Mouse (Mus musculus): ENCODE results near the gene Anapc2.

DNA sequence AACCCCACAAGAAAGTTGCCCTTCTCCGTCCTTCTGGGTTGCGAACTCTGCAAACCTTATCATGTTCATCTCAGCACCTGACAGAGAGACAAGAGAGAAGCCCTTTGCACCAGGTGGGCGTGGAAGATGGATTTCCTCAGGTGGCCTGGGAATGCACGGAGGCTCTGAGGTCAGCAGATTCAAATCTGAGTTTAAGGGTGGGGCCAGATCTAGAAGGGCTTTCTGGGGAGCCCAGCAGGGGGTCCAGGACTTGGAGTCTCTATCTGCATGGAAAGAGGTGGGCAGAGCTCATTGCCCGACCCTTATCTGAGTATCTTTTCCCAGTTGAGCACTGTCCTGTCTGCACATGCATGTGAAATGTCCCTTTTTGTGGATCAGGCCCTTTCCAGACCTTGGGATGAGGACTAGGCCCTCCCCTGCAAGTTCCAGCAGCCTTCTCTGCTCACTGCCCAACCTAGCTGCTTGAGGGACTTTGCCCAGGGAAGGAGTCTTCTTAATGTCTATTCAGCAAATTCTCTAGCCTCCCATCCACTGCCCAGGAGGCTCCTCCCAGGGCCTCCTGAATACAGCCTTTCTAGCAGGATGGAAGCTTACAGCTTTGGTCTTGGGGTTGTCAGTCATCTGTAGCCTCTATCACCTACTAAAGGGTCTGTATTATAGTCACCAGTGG is 37.6 kb upstream of the Anapc2 start:
- no peak for TF ChIP-seq POLR2A (IDR thresholded peaks at IDR 0.05; ENCODE audit: borderline replicate concordance, insufficient read depth, low read length)
- no peak for TF ChIP-seq CTCF (IDR thresholded peaks at IDR 0.05; ENCODE audit: borderline replicate concordance, insufficient read depth, low read depth, low read length)

Measured in cerebellum, adult 2 months (tissue).